Mouse (Mus musculus) MEL (cell line): ENCODE results near the gene Tcea2. TPM values are rescaled to one million over a fixed set of nuclear protein-coding genes. Genes with fewer than 3 reads are reported as not detected.

Source experiments
- DNase-seq: peaks from one replicate; pipeline ENCODE4 v3.0.0; 2011; ENCODE audit warnings: low read depth, low spot score
- H3K27ac ChIP-seq: 2 replicates; pipeline ENCODE4 v1.5.1; 2012; ENCODE audit warnings: low read depth, mild to moderate bottlenecking, control low read depth, low read length, moderate library complexity; ENCODE audit not compliant: control insufficient read depth
- H3K27me3 ChIP-seq, 2 experiments: fragments of 150-350 bp in 1 of 2; sonication (generic) in 1 of 2; 2 replicates each; pipeline ENCODE4 v1.6.1; 2012; ENCODE audit warnings: low read length in 2 of 2, mild to moderate bottlenecking in 2 of 2, improper control_type of control experiment in 1 of 2, moderate library complexity in 1 of 2; ENCODE audit not compliant: insufficient read depth in 2 of 2, control insufficient read depth in 1 of 2
- H3K36me3 ChIP-seq, 2 experiments: 2 replicates each; pipeline ENCODE4 v1.6.1; 2012 to 2014; ENCODE audit warnings: low read length in 2 of 2, improper control_type of control experiment in 1 of 2, inconsistent platforms in 1 of 2, mild to moderate bottlenecking in 1 of 2; ENCODE audit not compliant: insufficient read depth in 2 of 2, control insufficient read depth in 1 of 2
- H3K4me1 ChIP-seq, 2 experiments: fragments of 150-350 bp in 1 of 2; sonication (generic) in 1 of 2; 2 replicates each; pipeline ENCODE4 v1.6.1; 2012; ENCODE audit warnings: low read length in 2 of 2, improper control_type of control experiment in 1 of 2, mild to moderate bottlenecking in 1 of 2; ENCODE audit not compliant: insufficient read depth in 2 of 2, control insufficient read depth in 1 of 2
- H3K4me3 ChIP-seq, 2 experiments: fragments of 150-350 bp in 1 of 2; sonication (generic) in 1 of 2; 2 replicates each; pipeline ENCODE4 v1.5.1; 2012; ENCODE audit warnings: low read depth in 2 of 2, low read length in 2 of 2, mild to moderate bottlenecking in 2 of 2, moderate library complexity in 2 of 2, control low read depth in 1 of 2, improper control_type of control experiment in 1 of 2; ENCODE audit not compliant: control insufficient read depth in 1 of 2, insufficient read depth in 1 of 2
- H3K79me2 ChIP-seq: 2 replicates; pipeline ENCODE4 v1.6.1; 2012; ENCODE audit warnings: mild to moderate bottlenecking, low read length, moderate library complexity; ENCODE audit not compliant: control insufficient read depth, poor library complexity, insufficient read depth
- H3K9ac ChIP-seq: 2 replicates; pipeline ENCODE4 v1.6.1; 2012; ENCODE audit warnings: low read depth, mild to moderate bottlenecking, control low read depth, low read length, moderate library complexity; ENCODE audit not compliant: control insufficient read depth, poor library complexity, severe bottlenecking
- H3K9me3 ChIP-seq: fragments of 150-350 bp; sonication (generic); replicated peaks from 2 replicates; pipeline ENCODE4 v1.6.1; 2012; ENCODE audit warnings: mild to moderate bottlenecking, low read length, improper control_type of control experiment, moderate library complexity; ENCODE audit not compliant: insufficient read depth
- BHLHE40 ChIP-seq: IDR thresholded peaks from 2 replicates; pipeline ENCODE4 v1.6.1; 2012; ENCODE audit warnings: low read depth, mild to moderate bottlenecking, inconsistent platforms, low read length, improper control_type of control experiment, borderline replicate concordance
- ETS1 ChIP-seq: IDR thresholded peaks from 2 replicates; pipeline ENCODE4 v1.6.1; 2012; ENCODE audit warnings: low read depth, mild to moderate bottlenecking, inconsistent platforms, low read length, improper control_type of control experiment, moderate library complexity
- HCFC1 ChIP-seq: IDR thresholded peaks from 2 replicates; pipeline ENCODE4 v1.6.1; 2012; ENCODE audit warnings: low read depth, mild to moderate bottlenecking, inconsistent platforms, low read length, improper control_type of control experiment, moderate library complexity
- MAFK ChIP-seq: IDR thresholded peaks from 2 replicates; pipeline ENCODE4 v1.6.1; 2011; ENCODE audit warnings: low read depth, mild to moderate bottlenecking, low read length, improper control_type of control experiment, borderline replicate concordance
- MEF2A ChIP-seq: IDR thresholded peaks from 2 replicates; pipeline ENCODE4 v1.6.1; 2014; ENCODE audit warnings: low read depth, mild to moderate bottlenecking, inconsistent platforms, low read length, improper control_type of control experiment; ENCODE audit not compliant: poor library complexity, insufficient replicate concordance, severe bottlenecking; ENCODE audit errors: extremely low read depth
- MXI1 ChIP-seq: IDR thresholded peaks from 2 replicates; pipeline ENCODE4 v1.6.1; 2011; ENCODE audit warnings: mild to moderate bottlenecking, low read depth, low read length, improper control_type of control experiment
- MYB ChIP-seq: IDR thresholded peaks from 2 replicates; pipeline ENCODE4 v1.6.1; 2011; ENCODE audit warnings: mild to moderate bottlenecking, low read depth, low read length, improper control_type of control experiment
- POLR2A ChIP-seq, 2 experiments: IDR thresholded peaks; 2 replicates each; pipeline ENCODE4 v1.6.1; 2011 to 2012; ENCODE audit warnings: low read length in 2 of 2, mild to moderate bottlenecking in 2 of 2, control low read depth in 1 of 2, improper control_type of control experiment in 1 of 2, low read depth in 1 of 2, moderate library complexity in 1 of 2; ENCODE audit not compliant: control insufficient read depth in 1 of 2, insufficient read depth in 1 of 2, poor library complexity in 1 of 2
- POLR2AphosphoS2 ChIP-seq: IDR thresholded peaks from 2 replicates; pipeline ENCODE4 v1.6.1; 2011; ENCODE audit warnings: low read length, improper control_type of control experiment
- POLR2AphosphoS5 ChIP-seq: IDR thresholded peaks from 2 replicates; pipeline ENCODE4 v1.6.1; 2012; ENCODE audit warnings: low read depth, borderline replicate concordance, mild to moderate bottlenecking, inconsistent platforms, low read length, moderate library complexity, mixed read lengths
- RAD21 ChIP-seq: IDR thresholded peaks from 2 replicates; pipeline ENCODE4 v1.6.1; 2011; ENCODE audit warnings: mild to moderate bottlenecking, low read depth, low read length, improper control_type of control experiment
- RCOR1 ChIP-seq: IDR thresholded peaks from 2 replicates; pipeline ENCODE4 v1.6.1; 2012; ENCODE audit warnings: low read depth, mild to moderate bottlenecking, inconsistent platforms, low read length, improper control_type of control experiment
- SIN3A ChIP-seq: IDR thresholded peaks from 2 replicates; pipeline ENCODE4 v1.6.1; 2012; ENCODE audit warnings: low read length, improper control_type of control experiment, inconsistent platforms
- SMC3 ChIP-seq: IDR thresholded peaks from 2 replicates; pipeline ENCODE4 v1.6.1; 2011; ENCODE audit warnings: low read depth, low read length, improper control_type of control experiment
- TAL1 ChIP-seq: IDR thresholded peaks from 2 replicates; pipeline ENCODE4 v1.6.1; 2012; ENCODE audit warnings: mild to moderate bottlenecking, inconsistent platforms, low read length, moderate library complexity, mixed read lengths
- TBP ChIP-seq: IDR thresholded peaks from 2 replicates; pipeline ENCODE4 v1.8.0; 2011; ENCODE audit warnings: low read depth, low read length, improper control_type of control experiment
- TCF12 ChIP-seq: IDR thresholded peaks from 2 replicates; pipeline ENCODE4 v1.6.1; 2014; ENCODE audit warnings: low read depth, mild to moderate bottlenecking, inconsistent platforms, low read length, improper control_type of control experiment, moderate library complexity
- USF1 ChIP-seq: IDR thresholded peaks from 2 replicates; pipeline ENCODE4 v1.6.1; 2014; ENCODE audit warnings: low read depth, mild to moderate bottlenecking, inconsistent platforms, low read length, improper control_type of control experiment, moderate library complexity
- USF2 ChIP-seq, 2 experiments: IDR thresholded peaks; 2 replicates each; pipeline ENCODE4 v1.6.1; 2011 to 2012; ENCODE audit warnings: improper control_type of control experiment in 2 of 2, low read length in 2 of 2, borderline replicate concordance in 1 of 2, inconsistent platforms in 1 of 2, low read depth in 1 of 2, mild to moderate bottlenecking in 1 of 2; ENCODE audit not compliant: insufficient read depth in 1 of 2
- ZKSCAN1 ChIP-seq: IDR thresholded peaks from 2 replicates; pipeline ENCODE4 v1.6.1; 2012; ENCODE audit warnings: low read depth, mild to moderate bottlenecking, inconsistent platforms, low read length, improper control_type of control experiment, moderate library complexity
- ZMIZ1 ChIP-seq: IDR thresholded peaks from 2 replicates; pipeline ENCODE4 v1.6.1; 2012; ENCODE audit warnings: low read depth, mild to moderate bottlenecking, inconsistent platforms, low read length, improper control_type of control experiment, moderate library complexity
- polyA plus RNA-seq, 2 experiments: library from polyadenylated mRNA; stranded (reverse) in 1 of 2; unstranded in 1 of 2; fragments of >175 nt in 1 of 2; fragments of >200 nt in 1 of 2; gene quantifications; 2 replicates each; pipeline versions ENCODE4 v1.2.1 to v1.2.4; 2012; ENCODE audit warnings: low replicate concordance in 2 of 2, low read depth in 1 of 2; ENCODE audit not compliant: insufficient read length in 2 of 2, insufficient read depth in 1 of 2, missing spikeins in 1 of 2
- total RNA-seq: library from RNA; depleted of rRNA; stranded (reverse); fragments of 300-350 nt; gene quantifications from 2 replicates; pipeline ENCODE4 v1.2.3, GENCODE M21; 2012

The Tcea2 gene
- total and polyA plus RNA-seq, 3 experiments: 6.7 to 17.0 TPM; not detected in 1

DNA sequence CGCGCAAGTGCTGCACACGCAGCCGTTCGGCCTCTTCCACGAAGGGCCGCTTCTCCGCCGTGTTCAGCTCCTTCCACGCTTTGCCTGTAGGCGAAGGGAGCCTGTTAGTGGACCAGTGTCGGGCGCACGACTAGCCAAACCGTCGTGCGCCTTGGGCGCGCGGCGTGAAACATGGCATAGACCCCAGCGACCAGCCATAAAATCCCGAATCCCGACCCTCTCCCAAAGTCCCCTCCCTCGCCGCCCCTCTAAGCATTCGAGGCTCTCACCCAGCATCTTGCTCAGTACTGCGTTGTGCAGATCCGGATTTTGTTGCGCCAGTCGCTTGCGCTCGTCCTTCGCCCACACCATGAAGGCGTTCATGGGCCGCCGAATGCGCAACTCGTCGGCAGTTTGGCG, 9.2 kb upstream of the Tcea2 start:
- TF ChIP-seq ZKSCAN1 (no peak), TBP (no peak), RAD21 (no peak), POLR2AphosphoS2 (no peak), MAFK (no peak), BHLHE40 (no peak), SMC3 (no peak), ZMIZ1 (no peak)
- TF ChIP-seq, all 39 proteins: peak for 0
- H3K27ac ChIP-seq: no peak overlapping the region
- H3K9me3 ChIP-seq: no peaks in the 10 kb centered on the region
- H3K9ac ChIP-seq: no peak overlapping the region
- H3K36me3 ChIP-seq: 0 out of 4 replicates have a peak, but pooled peaks cover 0 to 2% of the 10 kb centered on the region in 2 experiments
- H3K27me3 ChIP-seq: peaks cover 3 to 6% of the 10 kb centered on the region in 2 experiments; a peak in 2 of 4 replicates
- H3K4me1 ChIP-seq: peaks cover 0 to 8% of the 10 kb centered on the region in 2 experiments; a peak in 1 of 4 replicates
- H3K79me2 ChIP-seq: no peaks in the 10 kb centered on the region
- no peak overlapping the region for H3K4me3 ChIP-seq
- no peak for DNase-seq

- Histone ChIP-seq H3K4me3 (no peak within 1 kb of the TSS), H3K36me3 (peaks cover 0 to 5% of the 10 kb centered on the region in 2 experiments; a peak in 2 of 4 replicates), H3K9me3 (no peaks in the 10 kb centered on the region), H3K27ac (no peak within 1 kb of the TSS), H3K4me1 (peaks cover 0 to 12% of the 10 kb centered on the region in 2 experiments; a peak in 3 of 4 replicates), H3K79me2 (no peaks in the 10 kb centered on the region), H3K9ac (no peak within 1 kb of the TSS), H3K27me3 (peaks cover 3 to 6% of the 10 kb centered on the region in 2 experiments; a peak in 2 of 4 replicates)
- TF ChIP-seq HCFC1 (no peak), TCF12 (no peak), USF2 (IDR thresholded peaks at IDR 0.05; ENCODE audit: borderline replicate concordance in 1 of 2, insufficient read depth in 1 of 2, low read depth in 1 of 2, low read length in 2 of 2) (no peak), MXI1 (no peak), SIN3A (no peak), TAL1 (no peak), RCOR1 (no peak), USF1 (no peak), ETS1 (no peak), MEF2A (no peak), POLR2A (IDR thresholded peaks at IDR 0.05; ENCODE audit: control insufficient read depth in 1 of 2, insufficient read depth in 1 of 2, low read depth in 1 of 2, low read length in 2 of 2, poor library complexity in 1 of 2) (no peak), RAD21 (no peak), MYB (no peak), POLR2AphosphoS5 (no peak)
- DNase-seq: no peak
Measured at GRCm38 (mm10) chr2:181671326-181671725, 8.8 kb upstream of the Tcea2 start, which contains the start of gene Sox18. Gene Sox18 (minus strand): TSS chr2:181671640.
